Mouse (Mus musculus) CH12.LX (cell line): ENCODE data around the gene Cnot2. TPM values are rescaled to one million over a fixed set of nuclear protein-coding genes. Genes with fewer than 3 reads are reported as not detected.

ENCODE experiments used
- DNase-seq: peaks from one replicate; pipeline ENCODE4 v3.0.0-alpha.2; 2013; ENCODE audit errors: extremely low read depth
- H3K27ac ChIP-seq: 2 replicates; pipeline ENCODE4 v1.5.1; 2012; ENCODE audit warnings: low read depth, mild to moderate bottlenecking, control low read depth, moderate library complexity; ENCODE audit not compliant: insufficient read depth
- H3K27me3 ChIP-seq: replicated peaks from 2 replicates; pipeline ENCODE3; 2012; ENCODE audit warnings: inconsistent platforms
- H3K36me3 ChIP-seq, 2 experiments: replicated peaks in 1 of 2; 2 replicates each; pipeline versions ENCODE3 to v1.6.1; 2012; ENCODE audit warnings: inconsistent platforms in 1 of 2, low read length in 1 of 2, mild to moderate bottlenecking in 1 of 2, mixed read lengths in 1 of 2, moderate library complexity in 1 of 2; ENCODE audit not compliant: control insufficient read depth in 1 of 2, insufficient read depth in 1 of 2
- H3K4me1 ChIP-seq, 2 experiments: 2 replicates each; pipeline ENCODE4 v1.6.1; 2012; ENCODE audit warnings: inconsistent platforms in 1 of 2, moderate library complexity in 1 of 2; ENCODE audit not compliant: insufficient read depth in 2 of 2, control insufficient read depth in 1 of 2
- H3K4me2 ChIP-seq: 2 replicates; pipeline ENCODE4 v1.6.1; 2012; ENCODE audit warnings: low read depth, mild to moderate bottlenecking, control low read depth; ENCODE audit not compliant: poor library complexity, insufficient read depth, severe bottlenecking
- H3K4me3 ChIP-seq, 3 experiments: fragments of 150-350 bp in 1 of 3; sonication (generic) in 1 of 3; replicated peaks in 1 of 3; 2 replicates each; pipeline versions ENCODE3 to v1.5.1; 2011 to 2012; ENCODE audit warnings: low read depth in 2 of 3, low read length in 2 of 3, mild to moderate bottlenecking in 2 of 3, moderate library complexity in 2 of 3, control low read depth in 1 of 3, improper control_type of control experiment in 1 of 3, inconsistent platforms in 1 of 3, mixed read lengths in 1 of 3; ENCODE audit not compliant: poor library complexity in 1 of 3
- H3K79me2 ChIP-seq: replicated peaks from 2 replicates; pipeline ENCODE4 v1.6.1; 2012; ENCODE audit warnings: mild to moderate bottlenecking, moderate library complexity; ENCODE audit not compliant: control insufficient read depth, poor library complexity, insufficient read depth, severe bottlenecking; ENCODE audit errors: extremely low read depth
- H3K9ac ChIP-seq: 2 replicates; pipeline ENCODE4 v1.6.1; 2012; ENCODE audit warnings: low read depth, mild to moderate bottlenecking, control low read depth, moderate library complexity; ENCODE audit not compliant: insufficient read depth
- H3K9me3 ChIP-seq: replicated peaks from 2 replicates; pipeline ENCODE3; 2012; ENCODE audit warnings: low read length, inconsistent platforms, mixed read lengths
- BHLHE40 ChIP-seq: IDR thresholded peaks from 2 replicates; pipeline ENCODE4 v1.6.1; 2011; ENCODE audit warnings: mild to moderate bottlenecking, low read depth, low read length, improper control_type of control experiment
- E2F4 ChIP-seq: IDR thresholded peaks from 2 replicates; pipeline ENCODE4 v1.6.1; 2011; ENCODE audit warnings: low read depth, low read length, improper control_type of control experiment; ENCODE audit not compliant: insufficient replicate concordance
- EP300 ChIP-seq: IDR thresholded peaks from 2 replicates; pipeline ENCODE4 v1.6.1; 2011; ENCODE audit warnings: low read length, improper control_type of control experiment
- ETS1 ChIP-seq: conservative IDR thresholded peaks from 2 replicates; pipeline ENCODE4 v1.6.1; 2012; ENCODE audit warnings: low read depth, mild to moderate bottlenecking, inconsistent platforms, low read length, improper control_type of control experiment, moderate library complexity
- HCFC1 ChIP-seq: IDR thresholded peaks from 2 replicates; pipeline ENCODE4 v1.6.1; 2012; ENCODE audit warnings: low read depth, mild to moderate bottlenecking, inconsistent platforms, low read length, improper control_type of control experiment
- IRF4 ChIP-seq: IDR thresholded peaks from 2 replicates; pipeline ENCODE4 v1.6.1; 2014; ENCODE audit warnings: low read depth, mild to moderate bottlenecking, inconsistent platforms, low read length, improper control_type of control experiment
- MAX ChIP-seq: IDR thresholded peaks from 2 replicates; pipeline ENCODE4 v1.6.1; 2011; ENCODE audit warnings: low read length, improper control_type of control experiment
- MXI1 ChIP-seq: IDR thresholded peaks from 2 replicates; pipeline ENCODE4 v1.6.1; 2011; ENCODE audit warnings: mild to moderate bottlenecking, low read depth, low read length, improper control_type of control experiment
- MYC ChIP-seq: IDR thresholded peaks from 2 replicates; pipeline ENCODE4 v1.6.1; 2011; ENCODE audit warnings: low read depth, mild to moderate bottlenecking, improper control_type of control experiment, low read length
- NELFE ChIP-seq: IDR thresholded peaks from 2 replicates; pipeline ENCODE4 v1.6.1; 2011; ENCODE audit warnings: low read depth, low read length, improper control_type of control experiment
- NRF1 ChIP-seq: IDR thresholded peaks from 2 replicates; pipeline ENCODE4 v1.6.1; 2014; ENCODE audit warnings: low read depth, mild to moderate bottlenecking, inconsistent platforms, low read length, improper control_type of control experiment, moderate library complexity
- PAX5 ChIP-seq: IDR thresholded peaks from 2 replicates; pipeline ENCODE4 v1.6.1; 2012; ENCODE audit warnings: low read length, inconsistent platforms, mixed read lengths
- POLR2A ChIP-seq: IDR thresholded peaks from 2 replicates; pipeline ENCODE4 v1.6.1; 2011; ENCODE audit warnings: low read depth, mild to moderate bottlenecking, improper control_type of control experiment, low read length
- RAD21 ChIP-seq: IDR thresholded peaks from 2 replicates; pipeline ENCODE4 v1.6.1; 2011; ENCODE audit warnings: low read depth, mild to moderate bottlenecking, low read length, improper control_type of control experiment, moderate library complexity
- TBP ChIP-seq: conservative IDR thresholded peaks from 2 replicates; pipeline ENCODE4 v1.6.1; 2011; ENCODE audit warnings: low read depth, low read length, improper control_type of control experiment
- TCF12 ChIP-seq: IDR thresholded peaks from 2 replicates; pipeline ENCODE4 v1.6.1; 2014; ENCODE audit warnings: low read depth, mild to moderate bottlenecking, inconsistent platforms, low read length, improper control_type of control experiment
- UBTF ChIP-seq: IDR thresholded peaks from 2 replicates; pipeline ENCODE4 v1.6.1; 2012; ENCODE audit warnings: low read depth, mild to moderate bottlenecking, inconsistent platforms, low read length, improper control_type of control experiment, moderate library complexity
- USF1 ChIP-seq: IDR thresholded peaks from 2 replicates; pipeline ENCODE4 v1.6.1; 2014; ENCODE audit warnings: low read depth, mild to moderate bottlenecking, inconsistent platforms, low read length, improper control_type of control experiment
- USF2 ChIP-seq: conservative IDR thresholded peaks from 2 replicates; pipeline ENCODE4 v1.6.1; 2011; ENCODE audit warnings: low read depth, low read length, improper control_type of control experiment
- ZKSCAN1 ChIP-seq: IDR thresholded peaks from 2 replicates; pipeline ENCODE4 v1.6.1; 2012; ENCODE audit warnings: low read depth, inconsistent platforms, low read length, improper control_type of control experiment, borderline replicate concordance
- ZMIZ1 ChIP-seq: IDR thresholded peaks from 2 replicates; pipeline ENCODE4 v1.6.1; 2012; ENCODE audit warnings: low read depth, mild to moderate bottlenecking, inconsistent platforms, low read length, improper control_type of control experiment
- ZNF384 ChIP-seq: IDR thresholded peaks from 2 replicates; pipeline ENCODE4 v1.6.1; 2012; ENCODE audit warnings: low read depth, low read length, improper control_type of control experiment, inconsistent platforms
- dilution Hi-C: fragments of 300-500 bp; cut with MboI; formaldehyde crosslinking; loops from 2 replicates; pipeline ENCODE4 v1.14.3; 2020; ENCODE audit warnings: low sequenced_read_pairs; ENCODE audit not compliant: extremely low pct_unique_long_range_greater_than_20kb, extremely low pct_ligation_motif_present
- in situ Hi-C: fragments of 300-500 bp; cut with MboI; formaldehyde crosslinking; loops from 3 replicates; pipeline ENCODE4 v1.14.3; 2019; ENCODE audit warnings: low sequenced_read_pairs, low pct_ligation_motif_present, low pct_unique_long_range_greater_than_20kb, mixed read lengths
- polyA plus RNA-seq: library from polyadenylated mRNA; unstranded; fragments of >175 nt; gene quantifications from 2 replicates; pipeline ENCODE4 v1.2.1, GENCODE M21; 2012; ENCODE audit warnings: low read depth; ENCODE audit not compliant: insufficient read length
- total RNA-seq, 2 experiments: library from RNA; depleted of rRNA; stranded (reverse); fragments of 300-350 nt in 1 of 2; fragments of >200 nt in 1 of 2; gene quantifications; 2 replicates each; pipeline ENCODE4 v1.2.3; 2012 to 2014

The Cnot2 gene
- total and polyA plus RNA-seq, 3 experiments: 69.5 to 150 (median 97.0) TPM

DNA sequence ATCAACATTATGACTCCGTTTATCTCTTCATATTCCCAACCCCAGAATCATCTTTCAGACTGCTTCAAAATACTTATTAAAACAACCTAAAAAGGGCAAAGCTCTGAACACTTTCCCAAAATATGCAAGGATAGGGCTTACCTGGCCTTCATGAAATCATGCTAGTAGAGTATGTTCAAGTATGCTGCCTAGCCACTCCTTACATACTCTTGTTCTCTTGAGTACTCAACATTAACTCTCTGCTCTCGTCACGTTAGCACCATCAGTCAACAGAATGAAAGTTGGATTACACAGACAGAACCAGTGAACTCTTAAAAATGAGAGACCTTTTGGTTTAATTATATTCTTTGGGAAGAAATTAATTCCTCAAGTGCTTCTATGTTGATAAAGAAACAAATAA, 43.8 kb downstream of the Cnot2 start:
- Histone ChIP-seq H3K9ac (no peak overlapping the region), H3K9me3 (no peaks in the 10 kb centered on the region), H3K4me2 (no peak overlapping the region), H3K4me1 (peaks cover 0 to 16% of the 10 kb centered on the region in 2 experiments; a peak in 2 of 4 replicates), H3K36me3 (peaks cover 3 to 34% of the 10 kb centered on the region in 2 experiments), H3K4me3 (no peak overlapping the region), H3K27ac (no peak overlapping the region), H3K79me2 (peaks cover 30% of the 10 kb centered on the region), H3K27me3 (no peaks in the 10 kb centered on the region)
- no peak for DNase-seq
- in situ Hi-C loops: no loop called here
- dilution Hi-C loops: no loop called here
- TF ChIP-seq TCF12 (no peak), NRF1 (no peak), NELFE (no peak), MXI1 (no peak), BHLHE40 (no peak), UBTF (no peak), MYC (no peak), USF1 (no peak), POLR2A (no peak), ETS1 (no peak), HCFC1 (no peak), USF2 (no peak), E2F4 (no peak), ZNF384 (no peak), ZKSCAN1 (no peak), RAD21 (no peak)

DNA sequence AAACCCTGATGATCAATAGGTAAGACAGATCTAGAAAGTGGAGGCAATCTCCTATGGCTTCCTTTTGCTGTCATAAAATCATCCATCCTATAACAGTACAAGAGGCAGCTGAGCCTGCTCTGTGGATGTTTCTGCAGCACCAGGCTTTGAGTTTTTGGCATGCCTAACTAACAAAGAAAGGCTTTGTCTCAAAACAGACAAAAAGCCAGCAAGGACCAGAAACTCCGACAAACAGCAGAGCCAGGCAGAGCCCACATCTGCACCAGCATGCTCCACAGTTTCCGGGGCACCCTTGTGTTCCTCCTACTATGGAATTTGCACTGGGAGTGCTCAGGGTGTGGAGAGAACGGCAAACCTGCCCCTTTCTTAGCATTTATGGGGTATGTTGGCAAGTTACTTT, 47.0 kb downstream of the Cnot2 start:
- dilution Hi-C loops: no loop called here
- in situ Hi-C loops: no loop called here
- no peak for TF ChIP-seq ZKSCAN1
- TF ChIP-seq ZMIZ1: no peak
- TF ChIP-seq PAX5: no peak
- TF ChIP-seq BHLHE40: no peak
- no peak for TF ChIP-seq EP300
- TF ChIP-seq IRF4: no peak
- no peak for TF ChIP-seq UBTF
- no peak for TF ChIP-seq MAX
- TF ChIP-seq NRF1: no peak
- TF ChIP-seq MXI1: no peak
- no peak for TF ChIP-seq TBP
- no peak for TF ChIP-seq MYC
- TF ChIP-seq RAD21: no peak
- TF ChIP-seq, all 38 proteins: peak for 0

More for the DNA sequence above, 47.0 kb downstream of the Cnot2 start:
- Histone ChIP-seq H3K27ac (no peak overlapping the region), H3K4me3 (no peak overlapping the region), H3K9me3 (no peaks in the 10 kb centered on the region), H3K4me2 (no peak overlapping the region), H3K36me3 (peaks cover 2 to 40% of the 10 kb centered on the region in 2 experiments), H3K4me1 (peaks cover 0 to 2% of the 10 kb centered on the region in 2 experiments; a peak in 2 of 4 replicates), H3K27me3 (no peaks in the 10 kb centered on the region), H3K9ac (no peak overlapping the region), H3K79me2 (peaks cover 16% of the 10 kb centered on the region)
- DNase-seq: no peak
